Mouse (Mus musculus): ENCODE results near the gene Spo11. TPM values are rescaled to one million over a fixed set of nuclear protein-coding genes. Genes with fewer than 3 reads are reported as not detected.

Gene Spo11
- polyA plus RNA-seq, 1 experiment from 2014 or later: 0.26 TPM

DNA sequence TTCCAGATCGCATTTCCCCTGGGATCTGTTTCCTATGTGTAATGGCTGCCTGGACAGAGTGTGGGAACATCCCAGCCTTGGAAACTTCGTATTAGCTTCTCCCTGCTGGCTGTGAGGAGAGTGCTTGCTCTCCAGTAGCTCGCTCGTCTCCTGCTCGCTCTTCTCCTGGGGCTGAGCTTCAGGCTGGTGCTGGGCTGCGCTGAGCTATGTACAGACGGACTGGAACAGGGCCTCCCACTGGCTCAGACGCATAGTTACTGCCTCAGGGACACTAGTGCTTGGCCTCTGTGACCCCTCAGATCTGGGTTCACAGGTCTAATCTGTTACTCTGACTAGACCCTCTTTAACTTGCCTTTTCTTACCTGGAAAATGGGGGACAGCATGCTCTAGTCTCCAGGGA is 46.9 kb downstream of the Spo11 start:
- Histone ChIP-seq H3K27ac (ENCODE audit: poor library complexity, severe bottlenecking) (peak overlapping the region; percentile 40; the same call in 1 of the 2 replicates), H3K9ac (peak overlapping the region; percentile 90)

DNA sequence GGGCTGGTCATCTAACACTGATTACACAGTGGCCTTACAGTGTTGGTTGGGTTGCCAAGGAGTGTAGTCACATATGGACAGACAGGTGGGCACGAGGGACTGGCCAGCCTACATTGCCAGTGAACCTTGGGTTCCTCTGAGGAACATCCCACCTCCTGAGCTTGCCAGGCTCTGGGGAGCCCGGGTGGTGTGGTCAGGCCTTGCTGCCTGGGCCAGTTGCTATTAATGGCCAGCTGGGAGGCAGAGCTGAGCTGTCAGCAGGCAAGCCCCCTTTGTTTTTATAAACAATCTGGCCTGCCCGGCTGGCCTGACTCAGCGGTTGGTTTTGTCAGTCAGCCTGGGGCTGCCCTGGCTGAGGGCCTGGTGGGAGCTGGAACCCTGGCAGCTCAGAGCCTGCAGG is 47.4 kb downstream of the Spo11 start:
- Histone ChIP-seq H3K9me3 (replicated peaks) (no peaks in the 10 kb centered on the region), H3K27ac (ENCODE audit: poor library complexity, severe bottlenecking) (peak overlapping the region; percentile 40; the same call in 1 of the 2 replicates), H3K27me3 (replicated peaks) (no peaks in the 10 kb centered on the region; the same call in 1 of the 2 replicates), H3K4me3 (peak overlapping the region; percentile 89), H3K4me1 (replicated peaks) (peaks cover 75% of the 10 kb centered on the region), H3K9ac (peak overlapping the region; percentile 90), H3K36me3 (peaks cover 56% of the 10 kb centered on the region), H3K4me2 (peak overlapping the region; percentile 81)
- 19% methylated on average over 4 of the region's 4 CpGs for whole genome bisulfite sequencing
- peak; percentile 12; the same call in 1 of the 2 replicates for ATAC-seq (ENCODE audit: insufficient number of reproducible peaks, low FRiP score)

More for the DNA sequence above, 46.9 kb downstream of the Spo11 start:
- peaks cover 50% of the 10 kb centered on the region for H3K36me3 ChIP-seq
- H3K4me1 ChIP-seq (replicated peaks): peaks cover 75% of the 10 kb centered on the region
- no peaks in the 10 kb centered on the region for H3K9me3 ChIP-seq (replicated peaks)
- no peak for ATAC-seq (ENCODE audit: insufficient number of reproducible peaks, low FRiP score)
- peak overlapping the region; percentile 89 for H3K4me3 ChIP-seq
- peak overlapping the region; percentile 81 for H3K4me2 ChIP-seq
- no peaks in the 10 kb centered on the region; the same call in 1 of the 2 replicates for H3K27me3 ChIP-seq (replicated peaks)
- WGBS: 61% methylated on average over 8 of the region's 8 CpGs

DNA sequence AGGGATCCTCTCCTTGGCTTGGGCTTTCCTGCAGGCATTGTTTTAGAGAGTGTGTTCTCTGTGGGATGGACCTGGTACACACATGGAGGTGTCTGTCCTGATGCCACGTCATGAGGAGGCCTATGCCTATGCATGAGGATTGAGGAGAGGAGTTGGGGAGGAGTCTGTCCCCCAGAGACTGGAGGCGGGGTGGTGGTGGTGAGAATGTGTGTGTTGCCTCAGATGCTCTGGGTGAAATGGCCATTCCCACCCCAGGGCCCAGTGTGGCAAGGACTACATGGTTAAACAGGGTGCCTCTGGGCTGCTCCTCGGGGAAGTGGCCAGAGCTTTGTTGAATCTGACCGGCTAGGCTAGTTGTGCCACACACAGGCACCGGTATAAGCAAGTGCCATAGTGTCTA is 48.8 kb downstream of the Spo11 start:
- H3K4me1 ChIP-seq (replicated peaks): peaks cover 83% of the 10 kb centered on the region
- peak overlapping the region; percentile 81 for H3K4me2 ChIP-seq
- H3K4me3 ChIP-seq: peak overlapping the region; percentile 89
- 69% methylated on average over 5 of the region's 5 CpGs for WGBS
- 0 out of 2 replicates have a peak, but pooled peaks have one; percentile 9 for ATAC-seq (ENCODE audit: insufficient number of reproducible peaks, low FRiP score)
- no peaks in the 10 kb centered on the region for H3K9me3 ChIP-seq (replicated peaks)
- peak overlapping the region; percentile 90 for H3K9ac ChIP-seq
- peak overlapping the region; percentile 40 for H3K27ac ChIP-seq (ENCODE audit: poor library complexity, severe bottlenecking)
- H3K36me3 ChIP-seq: peaks cover 69% of the 10 kb centered on the region
- H3K27me3 ChIP-seq (replicated peaks): no peaks in the 10 kb centered on the region

DNA sequence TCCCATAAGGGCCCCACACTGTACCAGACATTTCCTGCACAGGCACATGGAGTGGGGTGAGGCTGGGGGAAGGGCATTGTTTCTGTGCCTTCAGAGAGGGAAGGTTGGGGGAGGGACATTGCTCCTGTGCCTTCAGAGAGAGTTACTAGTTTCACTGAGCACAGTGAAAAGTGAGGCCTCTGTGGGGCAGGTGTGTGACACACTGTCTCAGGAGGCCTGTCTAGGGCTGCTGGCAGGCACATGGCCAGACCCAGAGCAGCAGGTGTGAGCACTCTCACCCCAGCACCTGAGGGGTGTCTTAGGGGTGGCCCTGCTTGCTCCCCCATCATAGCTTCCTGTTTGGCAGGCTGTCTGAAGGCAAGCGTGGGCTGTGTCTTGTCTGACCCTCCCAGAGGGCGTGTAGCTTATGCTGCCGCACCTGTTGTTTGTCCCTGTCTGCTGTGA is 49.2 kb downstream of the Spo11 start:
- no peak for ATAC-seq (ENCODE audit: insufficient number of reproducible peaks, low FRiP score)
- H3K27ac ChIP-seq (ENCODE audit: poor library complexity, severe bottlenecking): peak overlapping the region; percentile 40
- H3K4me2 ChIP-seq: peak overlapping the region; percentile 81
- H3K9me3 ChIP-seq (replicated peaks): no peaks in the 10 kb centered on the region
- H3K36me3 ChIP-seq: peaks cover 73% of the 10 kb centered on the region
- H3K4me3 ChIP-seq: peak overlapping the region; percentile 89
- H3K27me3 ChIP-seq (replicated peaks): no peaks in the 10 kb centered on the region
- H3K4me1 ChIP-seq (replicated peaks): peaks cover 85% of the 10 kb centered on the region
- H3K9ac ChIP-seq: peak overlapping the region; percentile 90
- WGBS: 58% methylated on average over 3 of the region's 3 CpGs

DNA sequence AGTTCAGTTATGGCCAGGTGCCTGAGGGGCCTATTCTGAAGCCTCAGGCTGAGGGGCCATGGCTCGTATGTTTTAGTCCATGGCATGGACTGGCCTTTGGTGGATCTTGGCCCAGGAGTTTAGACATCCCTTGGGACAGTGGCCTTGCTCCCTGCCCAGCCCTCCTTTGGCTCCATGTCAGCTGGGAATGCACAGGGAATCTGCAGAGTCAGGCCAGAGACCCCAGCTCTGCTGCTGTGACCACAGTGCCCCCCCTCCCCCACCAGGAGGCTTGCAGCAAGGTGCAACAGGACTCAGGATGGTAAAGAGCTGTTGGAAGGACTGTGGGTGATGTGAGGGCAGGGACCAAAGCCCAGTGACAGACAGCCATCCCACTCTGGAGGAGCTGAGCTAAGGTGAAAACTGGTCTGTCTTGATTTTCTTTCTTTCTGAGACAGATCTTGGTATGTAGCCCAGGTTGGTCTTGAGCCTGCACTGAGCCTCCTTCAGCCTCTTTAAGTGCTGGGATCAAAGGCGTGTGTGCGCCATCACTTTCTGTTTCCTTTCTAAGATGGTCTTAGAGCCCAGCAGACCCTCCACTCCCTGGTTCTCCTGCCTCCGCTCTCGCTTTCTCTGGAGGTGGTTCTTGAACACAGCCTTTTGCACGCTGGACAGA is 49.8 kb downstream of the Spo11 start:
- Histone ChIP-seq H3K4me1 (replicated peaks) (peaks cover 89% of the 10 kb centered on the region), H3K27me3 (replicated peaks) (no peaks in the 10 kb centered on the region), H3K9ac (peak overlapping the region; percentile 90), H3K36me3 (peaks cover 79% of the 10 kb centered on the region), H3K4me3 (peak overlapping the region; percentile 89), H3K4me2 (peak overlapping the region; percentile 81), H3K27ac (ENCODE audit: poor library complexity, severe bottlenecking) (peak overlapping the region; percentile 40; the same call in 1 of the 2 replicates), H3K9me3 (replicated peaks) (no peaks in the 10 kb centered on the region)
- 83% methylated on average over 6 of the region's 6 CpGs for WGBS
- ATAC-seq (ENCODE audit: insufficient number of reproducible peaks, low FRiP score): no peak

DNA sequence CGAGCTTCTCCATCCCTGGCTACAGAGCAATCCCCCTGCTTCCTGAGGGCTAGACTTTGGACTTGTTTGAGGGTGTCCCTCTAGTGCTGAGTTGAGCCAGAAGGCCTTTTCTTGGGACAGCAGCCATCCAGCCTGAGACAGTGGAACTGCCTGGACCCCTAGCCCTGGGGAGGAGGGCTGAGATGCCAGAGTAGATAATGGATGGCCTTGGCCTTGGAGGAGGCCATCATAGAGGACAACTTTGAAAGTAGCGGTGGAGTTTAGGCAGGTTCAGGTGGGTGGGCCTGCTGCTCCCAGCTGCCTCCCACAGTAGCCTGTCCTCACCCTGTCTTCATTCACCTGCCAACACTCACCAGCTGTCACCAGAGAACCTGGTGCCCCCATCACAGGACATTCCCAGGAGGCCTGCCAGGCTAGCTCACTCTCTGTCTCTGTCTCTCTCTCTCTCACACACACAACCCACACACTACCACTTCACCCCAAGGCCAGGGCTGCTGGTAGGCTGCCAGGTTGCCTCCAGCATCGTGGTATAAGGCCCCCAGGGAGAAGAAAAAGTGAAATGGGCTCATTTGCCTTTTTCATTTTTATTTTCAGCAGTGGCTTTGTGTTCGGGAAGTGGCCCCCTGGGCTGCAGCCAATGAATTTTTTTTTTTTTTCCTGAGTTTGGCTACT is 50.5 kb downstream of the Spo11 start:
- no peak for ATAC-seq (ENCODE audit: insufficient number of reproducible peaks, low FRiP score)
- WGBS: 59% methylated on average over 4 of the region's 4 CpGs
- H3K36me3 ChIP-seq: peaks cover 86% of the 10 kb centered on the region
- no peaks in the 10 kb centered on the region for H3K9me3 ChIP-seq (replicated peaks)
- peak overlapping the region; percentile 40; the same call in 1 of the 2 replicates for H3K27ac ChIP-seq (ENCODE audit: poor library complexity, severe bottlenecking)
- H3K4me2 ChIP-seq: peak overlapping the region; percentile 81
- H3K27me3 ChIP-seq (replicated peaks): no peaks in the 10 kb centered on the region
- H3K4me3 ChIP-seq: peak overlapping the region; percentile 89; the same call in 1 of the 2 replicates
- H3K9ac ChIP-seq: peak overlapping the region; percentile 90; the same call in 1 of the 2 replicates
- peaks cover 89% of the 10 kb centered on the region for H3K4me1 ChIP-seq (replicated peaks)

DNA sequence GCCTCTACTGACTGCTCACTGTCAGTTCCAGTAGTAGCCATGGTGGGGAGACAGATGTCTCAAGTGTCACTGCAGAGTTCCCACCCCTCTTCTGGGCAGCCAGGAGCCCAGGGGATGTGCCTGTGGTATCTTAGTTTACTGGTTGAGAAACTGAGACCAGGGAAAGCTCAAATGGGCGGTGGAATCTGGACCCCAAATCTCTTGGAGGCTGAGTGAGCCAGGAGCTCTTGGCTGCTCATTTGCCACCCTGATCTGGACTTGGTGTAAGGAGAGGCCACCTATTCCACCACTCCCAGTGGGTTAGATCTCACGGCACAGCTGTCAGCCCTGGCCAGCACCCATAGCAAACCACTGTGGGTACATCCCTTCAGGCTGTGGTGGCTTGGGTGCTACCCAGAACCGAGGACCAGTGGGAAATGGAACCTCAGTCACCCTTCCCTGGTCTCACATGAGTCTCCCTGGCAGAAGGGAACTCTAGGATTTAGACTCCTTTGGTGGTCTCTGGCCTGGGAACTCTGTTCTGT is 51.1 kb downstream of the Spo11 start:
- Histone ChIP-seq H3K27me3 (replicated peaks) (no peaks in the 10 kb centered on the region), H3K9me3 (replicated peaks) (no peaks in the 10 kb centered on the region), H3K4me2 (peak overlapping the region; percentile 81), H3K27ac (ENCODE audit: poor library complexity, severe bottlenecking) (0 out of 2 replicates have a peak overlapping the region, but pooled peaks have one; percentile 16), H3K9ac (0 out of 2 replicates have a peak overlapping the region, but pooled peaks have one; percentile 90), H3K4me1 (replicated peaks) (peaks cover 85% of the 10 kb centered on the region), H3K36me3 (peaks cover 92% of the 10 kb centered on the region), H3K4me3 (no peak overlapping the region)
- ATAC-seq (ENCODE audit: insufficient number of reproducible peaks, low FRiP score): no peak
- WGBS: 90% methylated on average over 3 of the region's 3 CpGs

DNA sequence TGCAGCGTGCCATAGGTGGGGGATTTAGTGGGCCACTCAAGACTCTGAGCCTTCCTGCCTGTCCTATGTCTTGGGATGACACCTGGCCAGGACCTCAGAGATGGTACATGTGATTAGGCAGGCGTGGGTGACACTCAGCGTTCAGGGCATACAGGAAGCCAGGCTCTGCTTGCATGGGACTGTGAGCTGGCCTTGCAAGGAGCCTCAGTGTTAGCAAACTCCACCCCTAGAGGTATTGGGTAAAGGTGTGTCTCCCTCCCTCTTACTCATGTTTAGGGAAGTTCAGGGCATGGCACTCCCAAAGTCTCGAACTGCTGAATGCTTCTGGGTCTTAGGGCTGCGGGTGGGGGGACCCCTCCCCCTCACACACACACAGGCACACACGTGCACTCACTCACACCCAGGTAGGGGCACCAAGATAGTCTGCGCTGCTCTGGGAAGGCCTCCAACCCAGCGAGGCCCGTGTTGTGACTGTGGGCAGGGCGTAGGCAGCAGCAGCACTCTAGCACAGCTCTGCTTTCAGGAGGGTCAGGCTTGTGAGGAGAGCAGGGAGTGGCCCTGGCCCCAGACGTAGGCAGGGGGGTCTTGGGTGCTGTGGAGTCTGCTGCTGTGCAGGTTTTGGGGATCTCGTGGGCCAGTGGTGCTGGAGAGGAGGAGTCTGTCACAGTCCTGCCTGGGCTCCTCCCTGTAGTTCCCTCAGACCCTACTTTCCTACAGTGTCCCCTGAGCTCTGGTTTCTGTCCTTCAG is 53.3 kb downstream of the Spo11 start:
- 65% methylated on average over 12 of the region's 12 CpGs for WGBS
- no peak for ATAC-seq (ENCODE audit: insufficient number of reproducible peaks, low FRiP score)
- Histone ChIP-seq H3K4me1 (replicated peaks) (peaks cover 84% of the 10 kb centered on the region), H3K27me3 (replicated peaks) (no peaks in the 10 kb centered on the region), H3K27ac (ENCODE audit: poor library complexity, severe bottlenecking) (peak overlapping the region; percentile 28), H3K9ac (peak overlapping the region; percentile 46; the same call in 1 of the 2 replicates), H3K4me2 (peak overlapping the region; percentile 10), H3K4me3 (0 out of 2 replicates have a peak overlapping the region, but pooled peaks have one; percentile 4), H3K36me3 (peaks cover 99% of the 10 kb centered on the region), H3K9me3 (replicated peaks) (no peaks in the 10 kb centered on the region)

DNA sequence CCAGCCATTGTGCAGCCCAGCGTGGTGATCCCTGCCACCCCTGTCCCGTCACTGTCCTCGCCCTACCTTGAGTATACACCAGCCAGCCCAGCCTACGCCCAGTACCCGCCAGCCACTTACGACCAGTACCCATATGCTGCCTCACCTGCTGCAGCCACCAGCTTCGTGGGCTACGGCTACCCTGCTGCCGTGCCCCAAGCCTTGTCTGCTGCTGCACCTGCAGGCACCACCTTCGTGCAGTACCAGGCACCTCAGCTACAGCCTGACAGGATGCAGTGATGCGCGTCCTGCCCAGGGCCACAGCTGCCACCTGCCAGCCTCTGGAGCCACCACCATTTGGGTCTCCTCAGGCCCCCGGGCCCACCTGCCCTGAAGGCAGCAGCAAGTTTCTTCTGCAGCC is 56.0 kb downstream of the Spo11 start:
- Histone ChIP-seq H3K9ac (no peak overlapping the region), H3K4me3 (no peak overlapping the region), H3K27me3 (replicated peaks) (no peaks in the 10 kb centered on the region), H3K27ac (ENCODE audit: poor library complexity, severe bottlenecking) (peak overlapping the region; percentile 70), H3K36me3 (peaks cover 76% of the 10 kb centered on the region), H3K4me2 (peak overlapping the region; percentile 29), H3K9me3 (replicated peaks) (no peaks in the 10 kb centered on the region), H3K4me1 (replicated peaks) (peaks cover 72% of the 10 kb centered on the region)
- ATAC-seq (ENCODE audit: insufficient number of reproducible peaks, low FRiP score): no peak
- WGBS: 91% methylated on average over 13 of the region's 13 CpGs

DNA sequence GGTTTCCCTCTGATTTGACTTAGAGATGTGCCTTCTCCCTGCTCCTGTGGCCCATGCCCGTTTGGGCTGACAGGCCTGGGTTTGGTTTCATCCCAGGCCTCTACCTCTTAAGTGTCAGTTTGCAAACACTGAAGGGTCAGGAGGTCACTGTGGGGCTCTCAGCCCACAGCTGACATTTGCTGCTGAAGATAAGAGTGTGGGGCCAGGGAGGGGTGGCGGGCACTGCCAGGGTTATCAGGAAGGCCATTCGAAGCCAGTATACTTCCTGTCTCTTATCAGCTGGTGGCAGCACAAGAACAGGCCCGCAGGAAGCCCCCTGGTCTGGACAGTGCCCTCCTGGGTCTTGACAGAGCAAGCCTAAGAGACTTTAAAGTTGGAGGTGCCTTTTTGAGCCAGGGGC is 57.5 kb downstream of the Spo11 start:
- H3K4me1 ChIP-seq (replicated peaks): peaks cover 58% of the 10 kb centered on the region
- no peak overlapping the region for H3K4me3 ChIP-seq
- H3K9me3 ChIP-seq (replicated peaks): no peaks in the 10 kb centered on the region
- peak; percentile 71 for ATAC-seq (ENCODE audit: insufficient number of reproducible peaks, low FRiP score)
- 5% methylated on average over 4 of the region's 4 CpGs for WGBS
- peak overlapping the region; percentile 59 for H3K9ac ChIP-seq
- peak overlapping the region; percentile 29; the same call in 1 of the 2 replicates for H3K4me2 ChIP-seq
- H3K36me3 ChIP-seq: peaks cover 62% of the 10 kb centered on the region
- no peaks in the 10 kb centered on the region for H3K27me3 ChIP-seq (replicated peaks)
- H3K27ac ChIP-seq (ENCODE audit: poor library complexity, severe bottlenecking): peak overlapping the region; percentile 70
